21 mouse cellular contexts compared by ENCODE assay signal in the genomic region with DNA sequence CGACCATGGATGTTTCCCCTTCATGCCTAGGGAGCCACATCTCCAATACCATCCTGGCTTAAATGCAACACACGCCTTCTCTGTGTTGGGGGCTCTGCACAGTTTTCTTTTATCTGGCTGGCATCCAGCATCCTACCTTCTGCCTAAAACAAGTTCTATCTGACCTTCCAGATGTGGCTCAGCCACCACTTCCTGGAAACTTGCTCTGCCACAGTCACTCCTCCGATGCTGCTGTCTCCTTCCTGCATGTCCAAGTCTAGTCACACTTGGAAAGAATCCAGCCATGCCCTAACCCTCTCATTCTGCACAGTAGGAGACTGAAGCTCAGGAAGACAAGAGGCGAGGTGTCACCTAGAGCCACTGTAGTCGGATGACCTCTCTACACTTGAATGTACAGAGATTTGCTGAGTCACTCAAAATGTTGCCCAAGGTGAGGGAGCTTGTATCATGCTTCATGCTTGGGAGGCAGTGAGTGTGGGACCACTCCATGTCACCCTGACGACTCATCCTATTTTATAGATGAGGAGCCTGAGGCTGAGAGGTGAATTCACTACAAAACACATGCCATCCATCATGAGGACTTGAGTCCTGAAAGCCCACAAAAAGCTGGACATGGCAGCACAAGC.
A peak's percentile ranks its signal among the peaks of the same experiment; 100 is the strongest.
DNase-seq lines count a peak whose midpoint lies in the region; ATAC-seq and TF ChIP-seq lines count a peak whose summit lies in the region.
"Had no signal": no experiment of that assay in that cellular context is flagged by ENCODE, and none has a peak within 500 bp of the region (broad histone marks: within the 10 kb centered on the region; RNA-seq: fewer than 3 reads in every experiment).

No protein-coding gene starts in this region.

- dilution Hi-C loops in CH12.LX (cut with MboI; ENCODE audit: extremely low pct_ligation_motif_present, extremely low pct_unique_long_range_greater_than_20kb, low sequenced_read_pairs), result no loop called here

- no peak for TF ChIP-seq EP300 in CH12.LX (IDR thresholded peaks at IDR 0.05; ENCODE audit: low read length)
- TF ChIP-seq EP300 in liver, embryonic 14.5 days (IDR thresholded peaks at IDR 0.05; ENCODE audit: low read depth), result peak; percentile 27

- no peak overlapping the region for H3K27ac ChIP-seq in heart, embryonic 12.5 days (ENCODE audit: poor library complexity, severe bottlenecking)
- no peak overlapping the region for H3K27ac ChIP-seq in CH12.LX (ENCODE audit: insufficient read depth, low read depth)
- H3K27ac ChIP-seq in liver, embryonic 14.5 days, result no peak overlapping the region
- H3K27ac ChIP-seq in forebrain, embryonic 16.5 days (ENCODE audit: low read length), result no peak overlapping the region
- H3K27ac ChIP-seq in forebrain, embryonic 12.5 days, result no peak overlapping the region
- H3K27ac ChIP-seq: embryonic facial prominence, embryonic 13.5 days; hindbrain, postnatal 0 days; midbrain, embryonic 12.5 days; neural tube, embryonic 13.5 days had no signal

- H3K4me1 ChIP-seq in heart, embryonic 12.5 days (replicated peaks), result peaks cover 20% of the 10 kb centered on the region
- peaks cover 0 to 12% of the 10 kb centered on the region in 2 experiments; a peak in 2 of 4 replicates for H3K4me1 ChIP-seq in CH12.LX (ENCODE audit: control insufficient read depth in 1 of 2, insufficient read depth in 2 of 2)
- peaks cover 4 to 33% of the 10 kb centered on the region in 2 experiments for H3K4me1 ChIP-seq in liver, embryonic 14.5 days (replicated peaks; ENCODE audit: control insufficient read depth in 2 of 2, insufficient read depth in 2 of 2, low read length in 1 of 2)
- H3K4me1 ChIP-seq in forebrain, embryonic 16.5 days (replicated peaks; ENCODE audit: control insufficient read depth, insufficient read depth, low read length), result peaks cover 22% of the 10 kb centered on the region
- peaks cover 34% of the 10 kb centered on the region for H3K4me1 ChIP-seq in forebrain, embryonic 12.5 days

- TF ChIP-seq RAD21 in CH12.LX (IDR thresholded peaks at IDR 0.05; ENCODE audit: low read depth, low read length), result no peak

- ATAC-seq in heart, embryonic 12.5 days (ENCODE audit: insufficient number of reproducible peaks, low FRiP score), result peak; percentile 41; the same call in 1 of the 2 replicates
- ATAC-seq in erythroblast, adult 5-6 weeks (replicated peaks; ENCODE audit: low FRiP score, poor library complexity, severe bottlenecking), result peak; percentile 63
- peak; percentile 79 for ATAC-seq in liver, embryonic 14.5 days (ENCODE audit: insufficient read depth)
- no peak for ATAC-seq in forebrain, embryonic 16.5 days
- ATAC-seq in forebrain, embryonic 12.5 days (ENCODE audit: low FRiP score), result no peak
- ATAC-seq: hindbrain, postnatal 0 days had no signal

- H3K79me2 ChIP-seq in CH12.LX (replicated peaks; ENCODE audit: control insufficient read depth, extremely low read depth, insufficient read depth, poor library complexity, severe bottlenecking), result no peaks in the 10 kb centered on the region

- H3K27me3 ChIP-seq in heart, embryonic 12.5 days (replicated peaks), result no peaks in the 10 kb centered on the region
- no peaks in the 10 kb centered on the region for H3K27me3 ChIP-seq in CH12.LX (replicated peaks)
- no peaks in the 10 kb centered on the region for H3K27me3 ChIP-seq in liver, embryonic 14.5 days (ENCODE audit: control insufficient read depth, insufficient read depth, low read length)
- no peaks in the 10 kb centered on the region for H3K27me3 ChIP-seq in forebrain, embryonic 16.5 days (replicated peaks; ENCODE audit: control insufficient read depth, insufficient read depth, low read length)
- H3K27me3 ChIP-seq in forebrain, embryonic 12.5 days, result peaks cover 52% of the 10 kb centered on the region
- H3K27me3 ChIP-seq: embryonic facial prominence, embryonic 13.5 days; neural tube, embryonic 13.5 days had no signal

- H3K9me3 ChIP-seq in heart, embryonic 12.5 days (replicated peaks), result no peaks in the 10 kb centered on the region
- H3K9me3 ChIP-seq in CH12.LX (replicated peaks; ENCODE audit: low read length), result no peaks in the 10 kb centered on the region
- no peaks in the 10 kb centered on the region for H3K9me3 ChIP-seq in liver, embryonic 14.5 days (ENCODE audit: control insufficient read depth, low read length)
- H3K9me3 ChIP-seq in forebrain, embryonic 16.5 days (ENCODE audit: control insufficient read depth, low read length), result no peaks in the 10 kb centered on the region
- H3K9me3 ChIP-seq in forebrain, embryonic 12.5 days, result no peaks in the 10 kb centered on the region
- H3K9me3 ChIP-seq: embryonic facial prominence, embryonic 13.5 days; midbrain, embryonic 12.5 days; neural tube, embryonic 13.5 days had no signal

- no peak overlapping the region for H3K4me3 ChIP-seq in heart, embryonic 12.5 days
- no peak overlapping the region for H3K4me3 ChIP-seq in CH12.LX (replicated peaks in 1 of 3; ENCODE audit: low read depth in 2 of 3, low read length in 2 of 3, poor library complexity in 1 of 3)
- no peak overlapping the region for H3K4me3 ChIP-seq in liver, embryonic 14.5 days (ENCODE audit: insufficient read depth in 1 of 2, low read depth in 2 of 2, low read length in 2 of 2)
- H3K4me3 ChIP-seq in forebrain, embryonic 16.5 days (replicated peaks; ENCODE audit: low read length), result no peak overlapping the region
- H3K4me3 ChIP-seq in forebrain, embryonic 12.5 days (replicated peaks), result no peak overlapping the region
- H3K4me3 ChIP-seq: embryonic facial prominence, embryonic 13.5 days; midbrain, embryonic 12.5 days; neural tube, embryonic 13.5 days had no signal

- in situ Hi-C loops in CH12.LX (cut with MboI; ENCODE audit: low pct_ligation_motif_present, low pct_unique_long_range_greater_than_20kb, low sequenced_read_pairs), result no loop called here

- TF ChIP-seq POLR2A in CH12.LX (IDR thresholded peaks at IDR 0.05; ENCODE audit: low read depth, low read length), result no peak

- H3K4me2 ChIP-seq in heart, embryonic 12.5 days, result no peak overlapping the region
- H3K4me2 ChIP-seq in CH12.LX (ENCODE audit: insufficient read depth, low read depth, poor library complexity, severe bottlenecking), result no peak overlapping the region
- H3K4me2 ChIP-seq in liver, embryonic 14.5 days (ENCODE audit: low read depth), result peak overlapping the region; percentile 19
- no peak overlapping the region for H3K4me2 ChIP-seq in forebrain, embryonic 16.5 days (ENCODE audit: low read length)
- no peak overlapping the region for H3K4me2 ChIP-seq in forebrain, embryonic 12.5 days
- H3K4me2 ChIP-seq: embryonic facial prominence, embryonic 13.5 days; midbrain, embryonic 12.5 days; neural tube, embryonic 13.5 days had no signal

- WGBS in heart, embryonic 12.5 days, result 58% methylated on average over 6 of the region's 6 CpGs
- 21% methylated on average over 6 of the region's 6 CpGs for WGBS in liver, embryonic 14.5 days (ENCODE audit: insufficient replicate concordance)
- 87% methylated on average over 6 of the region's 6 CpGs for WGBS in forebrain, embryonic 16.5 days
- WGBS in forebrain, embryonic 12.5 days, result 87% methylated on average over 6 of the region's 6 CpGs

- DNase-seq in heart, adult 11 months, result no peak
- no peak for DNase-seq in CH12.LX (ENCODE audit: extremely low read depth)
- DNase-seq in liver, embryonic 14.5 days (ENCODE audit: low read depth in 3 of 3, low spot score in 3 of 3), result peak in 1 of 3 experiments; percentile 49
- DNase-seq in cerebellum, adult 11 months, result no peak
- DNase-seq: adrenal gland, adult 8-10 months; cerebellum, adult 9-11 months; heart, adult 18-20 months; heart, postnatal 36 days; kidney, adult 18-20 months; kidney, postnatal 10 days; lung, postnatal 14 days; right cerebral cortex, adult 18-20 months; spleen, adult 18-20 months had no signal

- H3K9ac ChIP-seq in heart, embryonic 12.5 days, result no peak overlapping the region
- no peak overlapping the region for H3K9ac ChIP-seq in CH12.LX (ENCODE audit: insufficient read depth, low read depth)
- no peak overlapping the region for H3K9ac ChIP-seq in liver, embryonic 14.5 days (replicated peaks)
- no peak overlapping the region for H3K9ac ChIP-seq in forebrain, embryonic 16.5 days (replicated peaks; ENCODE audit: low read depth, low read length)
- H3K9ac ChIP-seq in forebrain, embryonic 12.5 days, result no peak overlapping the region
- H3K9ac ChIP-seq: embryonic facial prominence, embryonic 13.5 days; midbrain, embryonic 12.5 days; neural tube, embryonic 13.5 days had no signal

- H3K36me3 ChIP-seq in heart, embryonic 12.5 days, result no peaks in the 10 kb centered on the region
- H3K36me3 ChIP-seq in CH12.LX (replicated peaks in 1 of 2; ENCODE audit: control insufficient read depth in 1 of 2, insufficient read depth in 1 of 2, low read length in 1 of 2), result no peaks in the 10 kb centered on the region
- no peaks in the 10 kb centered on the region for H3K36me3 ChIP-seq in liver, embryonic 14.5 days (replicated peaks; ENCODE audit: control insufficient read depth, insufficient read depth, low read depth)
- H3K36me3 ChIP-seq in forebrain, embryonic 16.5 days (ENCODE audit: control insufficient read depth, insufficient read depth), result no peaks in the 10 kb centered on the region
- H3K36me3 ChIP-seq in forebrain, embryonic 12.5 days (replicated peaks), result no peaks in the 10 kb centered on the region
- H3K36me3 ChIP-seq: embryonic facial prominence, embryonic 13.5 days; midbrain, embryonic 12.5 days; neural tube, embryonic 13.5 days had no signal

- no peak for TF ChIP-seq CTCF in CH12.LX (conservative IDR thresholded peaks at IDR 0.05 in 1 of 2, IDR thresholded peaks at IDR 0.05 in 1 of 2; ENCODE audit: low read depth in 2 of 2, low read length in 2 of 2)
- TF ChIP-seq CTCF in liver, embryonic 14.5 days (IDR thresholded peaks at IDR 0.05; ENCODE audit: low read depth), result no peak

TF ChIP-seq in CH12.LX, 34 proteins besides CTCF, POLR2A, EP300 and RAD21:
- TF ChIP-seq MAZ (IDR thresholded peaks at IDR 0.05; ENCODE audit: low read depth, low read length) (no peak), MAX (IDR thresholded peaks at IDR 0.05; ENCODE audit: low read length) (no peak), MAFK (IDR thresholded peaks at IDR 0.05; ENCODE audit: insufficient replicate concordance, low read length) (peak; percentile 44; the same call in 1 of the 2 replicates), ZNF384 (IDR thresholded peaks at IDR 0.05; ENCODE audit: low read depth, low read length) (no peak), JUND (conservative IDR thresholded peaks at IDR 0.05; ENCODE audit: low read depth, low read length) (no peak), ZC3H11A (IDR thresholded peaks at IDR 0.05; ENCODE audit: low read depth, low read length) (no peak)

Comparison
In these comparisons a context has a peak if more than half of its experiments do, and no peak if none do; other contexts are left out.
1. ATAC-seq: peak in heart, embryonic 12.5 days (single experiment), erythroblast, adult 5-6 weeks (single experiment) and liver, embryonic 14.5 days (single experiment); none in forebrain, embryonic 16.5 days (single experiment) and forebrain, embryonic 12.5 days (single experiment).